Mouse (Mus musculus) forebrain, embryonic 14.5 days (tissue): ENCODE measurements around the gene Cntnap5a. TPM values are rescaled to one million over a fixed set of nuclear protein-coding genes. Genes with fewer than 3 reads are reported as not detected.

Source experiments
- ATAC-seq: fragments of 200-750 bp; cut with Nextera tagmentation; 2 replicates; pipeline ENCODE4 v1.8.0; 2017; ENCODE audit warnings: mild to moderate bottlenecking, moderate library complexity
- DNase-seq: peaks from one replicate; pipeline ENCODE4 v3.0.0-alpha.2; 2015; ENCODE audit warnings: low spot score
- H3K27ac ChIP-seq: fragments of 300-500 bp; sonication (generic); 2 replicates; pipeline ENCODE4 v1.5.1; 2014; ENCODE audit warnings: low read depth, mild to moderate bottlenecking, control low read depth, low read length, moderate library complexity
- H3K27me3 ChIP-seq: fragments of 300-500 bp; sonication (generic); replicated peaks from 2 replicates; pipeline ENCODE4 v1.6.1; 2014; ENCODE audit warnings: low read length, control low read depth, mixed read lengths; ENCODE audit not compliant: control insufficient read depth, insufficient read depth
- H3K36me3 ChIP-seq: fragments of 300-500 bp; sonication (generic); 2 replicates; pipeline ENCODE4 v1.6.1; 2014; ENCODE audit warnings: low read length, control low read depth; ENCODE audit not compliant: control insufficient read depth, insufficient read depth
- H3K4me1 ChIP-seq: fragments of 300-500 bp; sonication (generic); 2 replicates; pipeline ENCODE4 v1.6.1; 2014; ENCODE audit warnings: antibody characterized with exemption, low read length, control low read depth; ENCODE audit not compliant: control insufficient read depth, insufficient read depth
- H3K4me2 ChIP-seq: fragments of 300-500 bp; sonication (generic); 2 replicates; pipeline ENCODE4 v1.6.1; 2014; ENCODE audit warnings: mild to moderate bottlenecking, control low read depth, low read length
- H3K4me3 ChIP-seq: fragments of 300-500 bp; sonication (generic); 2 replicates; pipeline ENCODE4 v1.5.1; 2014; ENCODE audit warnings: low read depth, low read length, control low read depth
- H3K9ac ChIP-seq: fragments of 300-500 bp; sonication (generic); 2 replicates; pipeline ENCODE4 v1.6.1; 2014; ENCODE audit warnings: mild to moderate bottlenecking, low read length, control low read depth, moderate library complexity
- H3K9me3 ChIP-seq: fragments of 300-500 bp; sonication (generic); replicated peaks from 2 replicates; pipeline ENCODE4 v1.6.1; 2016; ENCODE audit warnings: low read length, control low read depth, mixed read lengths; ENCODE audit not compliant: control insufficient read depth
- WGBS: fragments of 180-500 bp; shearing (Covaris S2); extraction: QIAGEN DNeasy Blood & Tissue Kit; methylation state at CpG from one replicate; pipeline ENCODE4 v1.1.7; 2014; 5-methylcytosine and 5-hydroxymethylcytosine counted together
- microRNA-seq: library from miRNA; unstranded; fragments of <30 nt; microRNA quantifications from one replicate; pipeline ENCODE4, GENCODE M21; 2016
- polyA plus RNA-seq: library from polyadenylated mRNA; unstranded; fragments of >200 nt; fragmentation: Nextera tagmentation; extraction: Ambion mirVana; gene quantifications from 2 replicates; pipeline ENCODE4 v1.2.1, GENCODE M21; 2014

Gene Cntnap5a
- polyA plus RNA-seq, 1 experiment from 2014 or later = 0.29 TPM

- H3K4me3 ChIP-seq = no peak overlapping the region
Measured at GRCm38 (mm10) chr1:116477703-116478102, 793.1 kb downstream of the Cntnap5a start.

DNA sequence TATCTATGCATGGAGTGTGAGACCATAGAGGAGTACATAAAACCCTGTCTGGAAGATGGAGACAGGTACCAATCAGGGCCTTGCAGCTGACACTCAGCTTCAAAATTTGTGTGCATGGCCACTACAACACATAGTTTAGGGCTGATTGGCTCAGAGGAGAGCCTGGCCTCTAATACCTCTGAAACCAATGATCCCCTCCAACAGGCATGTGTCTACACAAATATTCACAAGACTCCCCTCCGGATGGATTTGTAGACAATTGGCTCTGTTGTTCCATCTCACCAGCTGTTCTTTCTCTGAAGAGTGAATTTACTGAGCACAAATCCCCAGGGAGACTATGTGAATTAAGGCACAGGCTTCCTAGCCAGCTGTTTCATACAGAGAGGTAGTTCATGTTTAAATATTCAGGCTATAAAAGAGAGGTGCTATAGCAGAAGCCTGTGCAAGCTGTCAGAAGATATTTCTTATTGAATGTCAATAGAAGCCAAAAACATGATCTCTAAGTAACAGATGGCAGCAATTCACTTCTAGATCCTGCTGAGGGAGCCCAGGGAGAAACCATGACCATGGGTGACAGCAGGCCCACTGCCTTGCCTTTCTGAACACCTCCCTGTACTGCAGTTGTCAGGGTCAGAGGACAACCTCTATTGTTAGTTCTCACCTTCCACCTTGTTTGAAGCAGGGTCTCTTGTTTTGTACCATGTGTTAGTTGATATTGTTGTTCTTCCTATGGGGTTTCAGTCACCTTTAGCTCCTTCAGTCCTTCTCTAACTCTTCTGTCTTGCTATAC lies 804.4 kb downstream of the Cntnap5a start:
- no peaks in the 10 kb centered on the region for H3K36me3 ChIP-seq
- H3K27me3 ChIP-seq = no peaks in the 10 kb centered on the region
- DNase-seq (peak; percentile 1), ATAC-seq (no peak)
- H3K4me3 ChIP-seq = no peak overlapping the region
- no peak overlapping the region for H3K9ac ChIP-seq
- no peaks in the 10 kb centered on the region for H3K9me3 ChIP-seq
- WGBS = 61% methylated on average over 1 of the region's 1 CpGs
- H3K4me2 ChIP-seq = no peak overlapping the region
- no peak overlapping the region for H3K27ac ChIP-seq
- no peaks in the 10 kb centered on the region for H3K4me1 ChIP-seq

More at GRCm38 (mm10) chr1:116477703-116478102, 793.1 kb downstream of the Cntnap5a start:
- Histone ChIP-seq H3K27ac (no peak overlapping the region), H3K27me3 (no peaks in the 10 kb centered on the region), H3K36me3 (no peaks in the 10 kb centered on the region), H3K9ac (no peak overlapping the region), H3K4me1 (no peaks in the 10 kb centered on the region), H3K9me3 (no peaks in the 10 kb centered on the region), H3K4me2 (no peak overlapping the region)
- WGBS = 13% methylated on average over 2 of the region's 2 CpGs
- ATAC-seq (0 out of 2 replicates have a peak, but pooled peaks have one; percentile 48), DNase-seq (peak; percentile 66)

DNA sequence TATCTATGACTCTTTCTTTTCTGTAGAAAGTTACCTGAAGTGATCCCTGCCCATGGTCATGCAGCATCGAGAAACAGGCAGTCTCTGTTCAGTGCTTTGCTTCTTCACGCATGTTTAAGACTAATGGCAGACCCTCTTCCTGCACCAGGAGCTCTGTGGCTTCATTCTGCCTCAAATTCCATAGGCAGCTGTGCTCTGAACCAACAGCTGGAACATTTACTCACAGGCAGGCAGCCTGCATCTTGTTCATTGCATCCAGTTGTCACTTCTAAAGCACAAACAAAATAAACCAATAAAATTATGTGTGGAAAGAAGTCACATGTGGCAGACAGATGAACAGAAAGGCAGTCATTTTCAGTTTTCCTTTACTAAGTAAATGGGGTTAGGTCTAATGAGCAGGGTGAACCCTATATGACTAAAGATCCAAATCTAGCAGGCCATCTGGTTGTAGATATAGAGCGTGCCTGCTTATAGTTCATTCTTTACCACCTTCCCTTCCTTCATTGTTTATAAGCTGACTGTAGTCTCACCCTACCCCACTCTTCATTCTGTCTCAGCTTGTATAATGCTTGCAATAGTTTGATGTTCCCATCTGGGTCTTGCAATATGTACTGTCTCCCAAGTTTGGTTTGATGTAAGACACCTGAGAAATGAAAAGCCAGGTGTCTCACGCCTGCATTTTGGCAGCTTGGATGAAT lies 893.6 kb downstream of the Cntnap5a start:
- no peak for ATAC-seq
- no peak overlapping the region for H3K4me2 ChIP-seq
- no peaks in the 10 kb centered on the region for H3K27me3 ChIP-seq
- H3K9ac ChIP-seq = no peak overlapping the region
- WGBS = 83% methylated on average over 4 of the region's 4 CpGs
- no peak for DNase-seq
- no peaks in the 10 kb centered on the region for H3K36me3 ChIP-seq
- no peaks in the 10 kb centered on the region for H3K4me1 ChIP-seq
- no peak overlapping the region for H3K4me3 ChIP-seq
- H3K27ac ChIP-seq = no peak overlapping the region
- H3K9me3 ChIP-seq = no peaks in the 10 kb centered on the region

GRCm38 (mm10) chr1:116616272-116616671 lies 931.7 kb downstream of the Cntnap5a start:
- H3K27ac ChIP-seq = no peak overlapping the region

More at GRCm38 (mm10) chr1:116616272-116616671, 931.7 kb downstream of the Cntnap5a start:
- Histone ChIP-seq H3K9me3 (no peaks in the 10 kb centered on the region), H3K4me1 (no peaks in the 10 kb centered on the region), H3K9ac (no peak overlapping the region), H3K36me3 (no peaks in the 10 kb centered on the region), H3K4me2 (no peak overlapping the region), H3K4me3 (no peak overlapping the region), H3K27me3 (no peaks in the 10 kb centered on the region)
- DNase-seq (no peak), ATAC-seq (no peak)

Small RNA genes lying within 50 kb of the gene (microRNA-seq; reads per million reads assigned to microRNA genes)
- gene Gm23393 = not detected
